Mouse (Mus musculus): Measurements from ENCODE around the gene Polr3b.

Gene Polr3b

DNA sequence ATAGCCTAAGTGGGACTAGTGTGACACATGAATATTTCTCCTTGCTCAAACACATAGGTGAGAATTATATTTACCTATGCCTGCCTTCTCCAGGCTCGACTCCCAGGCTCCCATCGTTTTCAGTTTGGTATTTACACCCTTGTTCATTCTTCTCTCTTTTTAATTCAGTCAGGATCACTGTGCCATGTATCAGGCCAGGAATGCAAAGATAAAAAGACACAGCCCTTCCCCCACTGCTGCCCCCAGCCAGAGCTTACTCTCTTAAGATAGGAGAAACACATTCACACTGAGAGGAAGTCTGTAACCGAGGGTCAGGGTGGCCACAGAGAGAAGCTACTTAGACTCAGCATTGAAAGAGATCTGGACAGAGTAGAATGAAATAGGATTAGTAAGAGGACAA is 10.4 kb upstream of the Polr3b start:
- DNase-seq, result no peak

DNA sequence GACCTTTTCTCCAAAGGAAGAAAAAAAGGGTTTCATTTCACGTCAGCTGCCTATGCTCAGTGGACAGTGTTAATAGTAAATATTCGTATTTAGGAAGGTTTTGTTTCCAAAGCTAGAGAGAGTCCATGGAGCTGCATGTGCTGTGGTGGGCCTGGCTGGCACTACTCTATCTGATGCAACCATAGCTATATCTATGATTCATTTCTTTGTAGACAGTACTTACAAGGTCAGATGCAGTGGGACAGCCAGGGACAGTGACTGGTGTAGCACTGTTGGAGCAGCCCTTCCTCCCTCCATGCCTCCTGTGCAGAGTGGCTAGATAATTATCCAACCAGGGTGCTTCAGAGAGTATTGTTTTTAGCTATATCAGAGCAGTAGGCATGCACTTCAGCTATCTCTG is 9.8 kb upstream of the Polr3b start:
- no peak for DNase-seq

DNA sequence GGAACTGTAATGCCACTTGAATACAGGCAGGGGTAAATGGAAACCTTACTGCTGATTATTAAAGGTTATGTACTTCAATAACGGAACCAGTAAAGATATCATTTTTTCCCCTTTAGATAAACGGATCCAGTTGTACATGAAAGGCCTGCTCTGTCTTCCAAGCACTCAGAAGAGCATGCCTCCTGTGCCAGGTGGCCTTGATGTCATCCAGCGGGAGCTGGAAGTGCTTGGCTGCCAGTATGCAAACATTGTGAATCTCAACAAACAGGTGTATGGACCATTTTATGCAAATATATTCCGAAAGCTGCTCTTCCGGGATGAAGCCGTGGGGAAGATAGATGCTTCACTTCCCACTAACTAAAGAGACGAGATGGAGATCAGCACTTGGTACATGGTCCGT is 8.7 kb upstream of the Polr3b start:
- no peak for DNase-seq

DNA sequence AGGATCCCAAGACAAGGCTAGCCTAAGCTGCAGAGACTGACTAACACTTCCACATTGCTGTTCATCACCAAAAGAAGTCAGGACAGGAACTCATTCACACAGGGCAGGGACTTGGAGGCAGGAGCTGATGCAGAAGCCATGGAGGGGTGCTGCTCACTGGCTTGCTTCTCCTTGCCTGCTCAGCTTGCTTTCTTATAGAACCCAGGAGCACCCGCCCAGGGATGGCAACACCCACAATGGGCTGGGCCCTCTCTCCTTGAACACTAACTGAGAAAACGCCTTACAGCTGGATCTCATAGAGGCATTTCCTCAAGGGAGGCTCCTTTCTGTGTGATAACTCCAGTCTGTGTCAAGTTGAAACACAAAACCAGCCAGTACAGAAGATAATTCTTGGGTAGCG is 7.0 kb upstream of the Polr3b start:
- no peak for DNase-seq

DNA sequence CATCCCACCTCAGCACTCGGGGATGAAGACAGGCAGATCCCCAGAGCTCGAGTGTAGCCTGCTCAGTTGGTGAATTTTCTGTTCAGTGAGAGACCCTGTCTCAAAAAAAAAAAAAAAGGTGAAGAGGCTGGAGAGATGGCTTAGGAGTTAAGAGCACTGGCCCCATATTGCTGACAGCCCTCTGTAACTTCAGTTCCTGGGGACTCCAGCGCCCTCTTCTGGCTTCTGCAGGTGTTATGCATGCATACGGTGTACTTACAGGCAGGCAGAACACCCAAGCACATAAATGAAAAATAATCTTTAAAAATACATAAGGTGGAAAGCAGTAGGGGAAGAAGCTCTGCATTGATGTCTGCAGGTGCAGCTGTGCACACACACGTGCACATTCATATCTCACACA is 9.1 kb downstream of the Polr3b start:
- peak in 1 of 2 experiments; percentile 20 for DNase-seq

DNA sequence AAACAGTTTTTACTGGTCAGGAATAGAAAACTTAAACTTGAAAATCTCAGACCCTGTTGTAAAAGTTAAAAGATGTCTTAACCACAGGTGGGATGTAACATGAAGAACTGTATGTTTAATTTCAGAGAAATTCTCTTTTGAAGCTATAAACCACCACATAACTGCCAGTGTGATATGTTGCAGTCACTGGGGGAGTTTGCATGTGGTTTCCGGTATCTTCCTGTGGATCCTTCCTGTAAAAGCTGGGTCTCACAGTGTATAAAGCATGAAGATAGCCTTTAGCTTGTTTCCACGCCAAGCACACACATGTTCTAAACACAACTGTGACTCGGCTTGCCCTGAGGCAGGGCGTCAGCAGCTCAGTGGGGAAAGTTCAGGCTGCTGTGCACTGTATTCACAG is 9.9 kb downstream of the Polr3b start:
- no peak for DNase-seq

DNA sequence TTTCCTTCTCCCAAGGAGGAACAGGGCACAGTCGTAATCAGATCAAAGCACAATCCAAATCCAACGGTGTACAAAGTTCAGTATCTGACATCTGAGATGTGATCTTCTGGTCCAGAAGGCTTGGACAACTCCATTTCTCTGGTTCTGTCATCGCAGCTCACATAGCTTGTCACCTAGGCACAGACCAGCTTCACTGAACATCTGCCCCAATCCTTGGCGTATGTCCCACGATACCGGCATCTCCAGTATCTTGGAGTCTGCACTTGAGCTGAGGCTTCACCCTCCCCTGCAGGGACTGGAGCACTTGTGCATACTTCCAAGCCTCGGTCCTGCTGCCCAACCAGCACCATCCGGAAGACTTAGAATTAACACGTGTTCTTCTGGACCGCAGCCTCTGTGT is 14.6 kb downstream of the Polr3b start:
- no peak for DNase-seq

DNA sequence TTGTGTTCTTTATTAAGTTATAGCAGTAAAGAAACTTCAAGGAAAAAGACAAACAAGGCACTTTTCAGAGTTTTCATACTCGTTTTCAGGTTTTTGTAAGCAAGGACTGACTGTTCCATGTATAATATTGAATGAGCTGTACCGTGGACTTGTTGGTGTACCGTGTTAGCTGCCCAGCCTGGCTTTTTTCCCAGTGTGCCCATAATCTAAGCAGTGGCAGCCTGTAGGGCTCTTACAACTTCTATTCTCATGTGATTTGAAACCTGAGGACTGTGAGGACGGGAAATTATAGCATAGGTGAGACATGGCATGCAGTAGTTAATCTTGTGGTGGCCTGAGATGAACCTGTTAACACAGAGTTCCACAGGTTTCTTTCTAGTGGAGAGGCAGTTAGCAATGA is 16.3 kb downstream of the Polr3b start:
- no peak for DNase-seq

DNA sequence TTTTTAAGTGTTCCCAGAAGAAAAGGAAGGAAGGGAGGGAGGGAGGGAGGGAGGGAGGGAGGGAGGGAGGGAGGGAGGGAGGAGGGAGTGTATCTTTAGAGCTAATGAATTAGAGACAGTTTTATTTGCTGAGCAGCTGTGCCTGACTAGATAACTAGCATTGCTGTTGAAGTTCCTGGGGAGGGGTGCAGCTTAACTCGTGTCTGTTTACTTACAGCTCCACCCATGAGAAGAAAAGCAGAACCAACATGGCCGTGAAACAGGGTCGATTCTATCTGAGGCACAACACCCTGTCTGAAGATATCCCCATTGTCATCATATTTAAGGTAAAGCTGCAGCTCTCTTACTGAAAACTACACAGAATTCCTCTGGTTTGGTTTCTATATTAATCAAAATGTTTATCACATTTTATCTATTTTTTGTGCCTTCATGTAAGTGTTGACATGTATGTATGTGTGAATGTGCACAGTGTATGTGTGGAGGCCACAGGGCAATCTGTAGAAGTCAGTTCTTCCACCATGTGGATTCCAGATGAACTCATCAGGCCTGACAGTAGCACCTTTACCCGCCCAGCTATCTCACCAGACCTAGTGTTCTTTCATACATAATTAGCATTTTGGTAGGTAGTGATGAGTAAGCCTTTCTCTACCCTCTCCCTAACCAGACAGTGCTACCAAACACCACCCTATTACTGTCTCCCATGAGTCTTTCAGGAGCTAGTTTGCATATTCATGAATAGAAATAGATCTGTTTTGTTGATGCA is 17.6 kb downstream of the Polr3b start:
- DNase-seq, result no peak

DNA sequence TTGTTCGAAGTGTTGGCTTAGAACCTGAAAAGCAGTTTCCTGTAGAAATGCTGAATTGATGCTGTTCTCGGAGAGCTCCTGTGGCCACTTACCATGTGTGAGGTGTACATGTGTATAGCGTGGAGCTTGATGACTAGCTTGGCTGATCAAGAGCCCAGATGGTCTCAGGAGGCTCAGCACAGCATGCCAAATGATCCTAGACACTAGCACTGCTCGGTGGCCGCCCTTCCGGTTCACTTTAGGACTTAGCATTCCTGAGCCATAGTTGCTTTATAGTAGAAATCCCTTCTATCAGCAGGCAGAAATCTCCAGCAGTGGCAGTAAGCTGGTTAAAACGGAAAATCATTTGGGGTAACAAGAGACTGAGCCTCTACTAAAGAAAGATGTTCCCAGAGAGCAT is 18.8 kb downstream of the Polr3b start:
- no peak for DNase-seq

DNA sequence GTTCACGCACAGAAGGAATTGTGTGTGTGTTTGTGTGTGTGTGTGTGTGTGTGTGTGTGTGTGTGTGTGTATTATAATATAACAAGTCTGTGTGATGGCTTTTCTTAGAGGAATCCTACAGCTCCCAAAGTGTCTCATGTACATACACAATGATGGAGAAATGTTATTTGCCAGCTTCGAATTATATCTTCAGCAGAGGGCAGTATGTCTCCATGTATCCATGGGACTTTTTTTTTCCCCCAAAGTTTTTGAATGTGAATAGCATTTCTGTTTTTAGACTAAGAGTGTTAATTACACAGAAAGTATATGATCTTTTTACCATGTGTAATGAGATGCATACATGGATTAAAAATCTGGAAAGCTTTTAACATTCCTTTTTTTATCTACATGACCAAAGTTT is 19.5 kb downstream of the Polr3b start:
- DNase-seq, result no peak

DNA sequence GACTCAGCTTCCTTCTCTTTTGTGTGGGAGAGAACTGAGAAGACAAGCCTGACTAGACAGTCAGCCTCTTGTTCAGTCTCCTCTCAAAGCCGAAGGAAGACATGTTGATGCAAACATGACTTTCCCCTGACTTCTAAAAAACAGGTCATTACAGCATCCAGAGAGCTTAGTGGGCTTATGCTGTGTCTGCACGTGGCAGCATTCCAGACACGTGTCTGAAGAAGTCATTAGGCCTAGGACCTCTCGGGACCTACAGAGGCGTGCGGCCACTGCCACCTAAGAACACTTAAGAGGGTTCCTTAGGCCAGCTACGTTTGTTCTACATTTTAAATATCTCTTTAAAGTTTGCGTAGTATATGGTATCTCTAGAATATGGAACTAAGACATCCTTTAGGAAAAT is 23.8 kb downstream of the Polr3b start:
- no peak for DNase-seq

DNA sequence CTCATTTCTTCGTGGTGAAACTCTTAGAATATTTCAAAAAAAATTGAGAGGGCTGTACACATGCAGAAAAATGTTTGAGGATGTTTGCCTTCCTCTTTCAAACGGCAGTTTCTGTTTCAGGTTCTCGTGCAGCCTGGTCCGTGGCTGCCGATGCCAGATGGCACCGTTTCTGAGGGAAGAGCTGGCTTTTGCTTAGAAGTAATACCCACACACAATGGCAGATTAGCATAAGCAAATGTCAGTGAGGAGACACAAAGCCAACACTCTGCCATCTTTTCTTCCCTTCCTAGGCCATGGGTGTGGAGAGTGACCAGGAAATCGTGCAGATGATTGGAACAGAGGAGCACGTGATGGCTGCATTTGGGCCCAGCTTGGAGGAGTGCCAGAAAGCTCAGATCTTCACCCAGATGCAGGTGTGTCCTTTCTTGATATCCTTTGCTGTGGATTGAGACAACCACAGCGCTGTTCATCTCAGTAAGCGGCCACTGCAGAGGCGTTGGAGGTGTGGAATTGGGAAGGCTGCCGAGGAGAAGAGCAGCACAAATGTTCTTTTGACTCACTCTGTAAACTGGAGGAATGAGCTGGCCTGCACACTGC is 24.5 kb downstream of the Polr3b start:
- DNase-seq, result peak; percentile 14 to 42

DNA sequence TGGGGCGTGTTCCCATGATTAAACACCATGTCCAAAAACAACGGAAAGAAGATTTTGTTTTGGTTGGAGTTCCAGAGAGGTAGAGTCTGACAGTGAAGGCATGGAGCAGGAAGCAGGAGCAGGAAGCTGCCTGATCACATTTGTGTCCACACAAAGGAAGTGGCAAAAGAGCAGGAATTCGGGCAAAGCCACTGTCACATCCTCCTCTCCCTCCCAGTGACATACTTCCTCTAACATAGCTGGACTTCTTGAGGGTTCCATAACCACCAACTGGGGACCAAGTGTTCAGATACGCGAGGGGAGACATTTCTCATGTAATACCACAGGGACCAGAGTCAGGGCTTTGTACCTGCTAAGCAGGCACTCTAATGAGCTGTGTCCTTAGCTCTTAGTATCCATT is 25.2 kb downstream of the Polr3b start:
- no peak for DNase-seq

DNA sequence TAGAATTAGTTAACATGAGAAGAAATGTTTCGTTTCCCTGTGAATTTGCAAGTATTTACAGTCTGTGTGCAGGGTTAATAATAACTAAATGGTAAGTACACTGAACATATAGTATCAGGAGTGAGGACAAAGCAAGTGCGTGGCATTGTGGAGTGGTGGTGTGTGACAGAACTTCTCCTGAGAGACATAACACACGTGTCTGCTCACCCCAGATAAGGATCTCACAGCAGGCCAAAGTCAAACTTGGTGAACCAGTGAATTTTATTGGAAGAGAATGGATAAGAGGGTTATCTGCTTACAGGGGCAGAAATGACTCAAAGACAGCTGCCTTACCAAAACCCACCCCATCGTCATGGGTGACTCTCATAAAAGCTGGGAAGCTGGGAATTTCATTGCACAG is 26.8 kb downstream of the Polr3b start:
- no peak for DNase-seq

DNA sequence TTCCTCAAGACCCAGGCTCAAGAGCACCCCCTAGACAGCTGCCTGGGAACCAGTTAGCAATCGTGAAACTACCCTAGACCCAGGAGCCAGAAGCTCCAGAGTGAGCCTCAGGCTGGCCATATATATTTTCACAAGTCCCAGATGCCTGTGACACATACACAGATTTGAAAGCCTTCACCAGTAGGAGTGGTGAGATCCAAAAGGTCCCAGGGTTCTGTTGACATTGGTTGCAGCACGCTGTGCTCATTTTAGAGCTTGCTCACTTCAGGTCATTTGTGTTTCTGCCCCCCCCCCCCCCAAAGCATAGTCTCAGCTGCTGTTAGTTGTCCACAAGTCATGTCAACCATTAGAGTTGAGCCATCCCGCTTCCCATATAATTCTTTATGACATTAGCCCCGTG is 31.9 kb downstream of the Polr3b start:
- no peak for DNase-seq

DNA sequence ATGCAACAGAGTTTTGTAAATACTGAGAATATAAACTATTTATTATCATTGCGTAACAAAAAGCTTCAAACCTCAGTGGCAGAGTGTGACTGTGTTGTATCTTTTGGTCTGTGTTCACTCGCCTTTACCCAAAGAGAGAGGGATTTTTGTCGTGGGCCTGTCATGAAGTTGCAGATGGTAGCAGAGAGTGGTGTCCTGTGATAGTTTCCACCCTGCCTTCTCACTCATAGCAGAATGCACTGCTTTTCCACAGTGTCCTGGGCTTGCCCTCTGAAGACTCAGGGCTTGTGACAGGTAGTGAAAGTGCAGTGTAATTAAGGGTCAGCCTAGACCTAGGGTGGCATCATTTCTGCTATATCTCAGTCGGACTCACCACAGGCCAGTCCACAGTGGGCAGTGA is 32.6 kb downstream of the Polr3b start:
- no peak for DNase-seq

DNA sequence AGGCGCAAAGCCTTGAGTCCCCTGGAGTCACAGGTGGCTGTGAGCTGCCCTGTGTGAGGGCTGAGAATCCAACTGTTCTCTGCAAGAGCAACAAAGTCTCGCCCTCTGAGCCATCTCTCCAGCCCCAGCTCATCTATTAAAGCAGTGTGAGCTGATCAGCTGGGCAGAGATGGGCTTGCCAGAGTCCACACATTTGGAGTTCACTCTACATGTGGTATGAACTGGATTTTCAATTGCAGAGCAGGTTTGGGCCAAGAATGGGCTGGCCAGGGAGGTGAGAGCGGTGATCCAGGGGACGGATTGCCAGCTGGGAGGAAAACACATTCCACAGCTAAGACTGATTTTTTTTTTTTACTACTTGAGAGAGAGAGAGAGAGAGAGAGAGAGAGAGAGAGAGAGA is 34.5 kb downstream of the Polr3b start:
- DNase-seq, result no peak

DNA sequence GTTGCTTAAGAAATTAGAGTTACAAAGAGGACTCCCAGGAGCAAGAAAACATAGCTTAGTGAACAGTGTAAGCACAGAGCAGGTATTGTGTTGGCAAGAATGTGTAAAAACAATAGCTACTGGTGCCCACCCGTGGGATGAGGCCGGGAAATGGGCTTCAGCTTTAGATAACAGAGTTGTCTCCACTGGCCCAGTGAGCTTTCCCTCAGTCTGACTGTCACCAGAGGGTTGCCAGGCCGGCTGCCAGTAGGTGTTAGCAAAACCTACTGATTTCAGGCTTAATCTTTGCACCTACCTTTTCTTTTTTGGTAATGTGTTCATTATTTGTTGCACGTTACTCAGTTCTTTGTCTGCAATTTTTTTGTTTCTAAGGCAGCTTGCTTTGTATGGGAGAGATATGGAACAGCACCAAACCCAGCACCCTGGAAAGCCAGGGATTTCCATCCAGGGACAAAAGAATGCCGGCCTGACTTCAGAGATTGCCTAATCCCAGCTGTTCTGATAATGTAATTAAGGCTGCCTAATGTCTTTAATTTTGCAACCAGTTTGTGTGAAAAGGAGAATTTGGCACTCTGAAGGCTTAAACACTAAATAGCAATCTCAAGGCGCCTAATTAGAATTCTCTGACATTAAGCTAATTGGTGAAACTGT is 35.5 kb downstream of the Polr3b start:
- DNase-seq, result no peak

DNA sequence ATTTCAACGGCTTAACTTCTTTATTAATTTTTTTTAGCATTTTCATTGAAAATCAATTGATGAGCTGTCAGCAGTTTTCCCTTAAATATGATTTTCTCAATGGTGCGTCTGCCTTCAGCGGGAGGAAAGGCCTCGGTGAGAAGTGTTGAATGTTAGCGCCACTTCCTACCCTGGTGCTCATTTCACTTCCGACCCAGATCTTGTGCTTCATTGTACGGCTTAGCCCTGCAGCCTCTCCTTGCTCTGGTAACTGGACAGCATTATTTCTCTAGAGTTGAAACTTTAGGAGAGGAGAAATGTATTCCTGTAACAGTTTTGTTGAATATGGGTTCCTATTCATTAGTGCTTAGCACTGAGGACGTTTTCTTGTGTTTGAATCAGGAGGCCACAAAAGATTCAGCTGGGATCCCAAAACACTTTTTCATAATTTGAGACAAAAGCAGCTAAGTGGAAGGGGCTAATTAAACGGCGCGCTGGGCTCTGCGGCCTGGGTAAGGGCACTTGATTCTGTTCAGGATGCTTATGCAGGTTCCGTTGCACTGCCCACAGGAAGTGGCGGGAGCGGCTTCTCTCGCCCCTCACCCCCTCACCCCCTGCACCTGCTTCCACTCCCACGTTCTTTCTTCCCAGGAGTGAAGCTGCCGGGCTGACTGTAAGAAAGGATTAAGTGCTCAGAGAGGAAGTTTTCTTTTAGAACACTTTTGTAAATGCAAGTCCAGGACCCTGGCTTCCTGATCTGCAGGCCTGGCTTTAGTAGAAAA is 36.2 kb downstream of the Polr3b start:
- peak in 1 of 2 experiments; percentile 7 for DNase-seq

DNA sequence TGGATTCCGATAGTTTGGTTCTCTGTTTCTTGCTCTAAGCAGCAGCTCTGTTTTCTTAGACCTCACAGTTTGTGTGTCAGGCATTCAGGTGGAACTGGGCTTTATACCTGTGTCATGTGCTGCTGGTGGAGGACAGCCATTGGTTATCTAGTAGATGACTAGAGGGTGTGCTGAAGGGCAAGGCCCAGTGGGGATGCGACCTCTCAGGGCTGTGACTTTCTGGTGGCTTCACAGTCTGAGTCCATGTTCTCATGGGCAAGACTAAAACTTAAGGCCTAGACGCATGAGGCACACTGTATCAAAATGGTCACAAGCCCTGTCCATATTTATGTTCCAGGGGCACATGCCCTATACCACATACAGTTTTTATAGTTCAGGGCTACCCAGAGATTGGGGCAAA is 37.2 kb downstream of the Polr3b start:
- DNase-seq, result no peak

DNA sequence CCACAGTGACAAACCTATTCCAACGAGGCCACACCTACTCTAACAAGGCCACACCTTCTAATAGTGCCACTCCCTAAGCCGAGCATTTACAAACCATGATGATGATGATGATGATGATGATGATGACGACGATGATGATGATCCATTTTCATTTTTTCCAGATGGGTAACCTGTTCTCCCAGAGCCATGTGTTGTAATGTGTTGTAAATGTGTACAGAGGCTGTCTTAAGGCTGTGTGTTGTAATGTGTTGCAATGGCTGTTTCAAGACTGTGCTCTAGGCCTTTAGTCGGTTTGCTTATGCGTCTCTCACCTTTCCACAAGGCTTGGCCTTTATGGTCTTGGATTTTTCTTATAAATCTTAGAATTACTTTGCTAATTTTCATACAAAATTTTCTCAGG is 40.0 kb downstream of the Polr3b start:
- no peak for DNase-seq

DNA sequence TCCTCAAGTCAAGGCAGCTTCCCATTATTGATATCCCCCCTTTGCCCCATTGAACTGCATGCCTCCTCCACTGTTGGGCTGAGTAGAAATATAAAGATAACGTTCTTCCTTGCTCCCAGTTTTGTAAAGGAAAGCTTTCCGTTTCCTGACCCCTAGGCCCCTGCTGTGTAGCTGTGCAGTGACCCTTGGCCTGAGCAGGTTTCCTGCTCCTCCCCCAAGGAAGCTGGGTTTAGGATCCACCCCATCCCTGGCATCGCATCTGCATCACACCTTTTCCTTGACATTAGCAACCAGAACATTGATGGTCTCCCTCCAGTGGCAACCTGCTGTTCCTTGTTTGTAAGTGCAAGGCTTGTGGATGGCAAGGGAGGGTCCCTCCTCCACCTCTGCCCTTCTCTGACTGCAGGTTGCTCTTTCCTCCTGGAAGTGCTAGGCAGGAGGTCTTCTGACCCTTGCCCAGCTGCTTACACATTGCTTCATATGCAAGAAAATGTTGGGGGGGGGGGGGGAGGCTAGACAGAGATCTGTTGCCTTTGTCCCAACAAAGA is 43.7 kb downstream of the Polr3b start:
- no peak for DNase-seq
